Mouse (Mus musculus) neural tube, embryonic 12.5 days (tissue): ENCODE measurements around the gene Prune1. TPM values are rescaled to one million over a fixed set of nuclear protein-coding genes. Genes with fewer than 3 reads are reported as not detected.
A peak's percentile ranks its signal among the peaks of the same experiment; 100 is the strongest.

Experiments
- ATAC-seq: fragments of 200-750 bp; cut with Nextera tagmentation; 2 replicates; pipeline ENCODE4 v1.8.0; 2017; ENCODE audit warnings: low read depth, mild to moderate bottlenecking, moderate TSS enrichment, moderate library complexity; ENCODE audit not compliant: low FRiP score
- H3K27ac ChIP-seq: fragments of 300-500 bp; sonication (generic); 2 replicates; pipeline ENCODE4 v1.5.1; 2016
- H3K27me3 ChIP-seq: fragments of 300-500 bp; sonication (generic); replicated peaks from 2 replicates; pipeline ENCODE4 v1.6.1; 2016; ENCODE audit warnings: mild to moderate bottlenecking
- H3K36me3 ChIP-seq: fragments of 300-500 bp; sonication (generic); 2 replicates; pipeline ENCODE4 v1.6.1; 2016; ENCODE audit warnings: mild to moderate bottlenecking
- H3K4me1 ChIP-seq: fragments of 300-500 bp; sonication (generic); 2 replicates; pipeline ENCODE4 v1.6.1; 2016
- H3K4me2 ChIP-seq: fragments of 300-500 bp; sonication (generic); replicated peaks from 2 replicates; pipeline ENCODE4 v1.6.1; 2016; ENCODE audit warnings: mild to moderate bottlenecking
- H3K4me3 ChIP-seq: fragments of 300-500 bp; sonication (generic); 2 replicates; pipeline ENCODE4 v1.5.1; 2016
- H3K9ac ChIP-seq: fragments of 300-500 bp; sonication (generic); 2 replicates; pipeline ENCODE4 v1.6.1; 2016; ENCODE audit warnings: mild to moderate bottlenecking
- H3K9me3 ChIP-seq: fragments of 300-500 bp; sonication (generic); 2 replicates; pipeline ENCODE4 v1.6.1; 2016; ENCODE audit warnings: mild to moderate bottlenecking
- WGBS: fragments of 180-500 bp; shearing (Covaris S2); methylation state at CpG from one replicate; pipeline ENCODE4 v1.1.7; 2016; 5-methylcytosine and 5-hydroxymethylcytosine counted together
- polyA plus RNA-seq: library from polyadenylated mRNA; unstranded; fragments of >200 nt; fragmentation: Nextera tagmentation; extraction: Ambion mirVana; gene quantifications from 2 replicates; pipeline ENCODE4 v1.2.1, GENCODE M21; 2016

Prune1 gene
- polyA plus RNA-seq, 1 experiment from 2014 or later: 36.1 TPM

DNA sequence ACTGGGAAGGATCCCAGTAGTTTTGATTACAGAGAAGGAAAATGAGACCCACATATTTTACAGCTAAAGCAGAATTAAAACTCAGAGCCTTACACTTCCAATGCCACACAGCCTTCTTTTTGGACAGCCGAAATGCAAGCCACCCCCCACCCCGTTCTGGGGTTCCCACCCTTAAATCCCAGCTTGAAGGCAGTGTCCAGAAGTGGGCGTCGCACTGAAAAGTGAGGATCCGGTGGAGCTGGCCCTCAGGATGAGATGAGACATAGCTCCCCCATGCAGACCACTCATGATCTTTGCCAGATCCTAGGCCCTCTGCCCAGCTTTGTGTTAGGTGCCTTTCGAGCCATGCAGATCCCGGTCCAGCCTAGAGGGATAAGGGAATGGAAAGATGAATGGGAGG lies 40.4 kb downstream of the Prune1 start, which contains the start of gene Gm128:
Gene Gm128 (minus strand): TSS at position 101 of the 400 bp plus-strand sequence.
- Histone ChIP-seq H3K9ac (no peak within 1 kb of the TSS), H3K4me2 (no peak within 1 kb of the TSS; the same call in 1 of the 2 replicates), H3K4me1 (no peaks in the 10 kb centered on the region), H3K4me3 (no peak within 1 kb of the TSS), H3K9me3 (no peaks in the 10 kb centered on the region), H3K27ac (no peak within 1 kb of the TSS), H3K36me3 (peaks cover 26% of the 10 kb centered on the region), H3K27me3 (no peaks in the 10 kb centered on the region)
- ATAC-seq: no peak
- WGBS: 82% methylated on average over 7 of the region's 7 CpGs

DNA sequence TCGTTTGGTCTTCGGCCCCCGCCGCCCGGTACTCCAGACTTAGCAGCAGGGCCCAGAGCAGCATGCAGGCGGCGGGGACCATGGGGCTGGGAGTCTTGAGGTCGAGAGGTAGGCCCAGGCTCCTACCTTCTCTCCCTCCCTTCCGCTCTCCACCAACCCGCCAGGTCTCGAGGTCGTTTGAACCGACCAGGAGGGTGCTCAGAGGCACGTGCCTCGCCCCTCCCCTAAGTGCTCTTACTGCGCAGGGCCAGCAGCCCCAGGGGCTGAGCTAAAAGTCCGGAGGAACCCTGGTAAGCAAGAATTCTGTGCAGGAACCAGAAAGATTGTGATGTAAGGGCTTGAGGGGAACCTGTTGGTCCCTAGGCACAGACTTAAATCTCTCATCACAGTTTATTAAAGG lies 41.0 kb downstream of the Prune1 start:
- Histone ChIP-seq H3K27ac (no peak overlapping the region), H3K4me1 (no peaks in the 10 kb centered on the region), H3K4me2 (no peak overlapping the region), H3K9ac (no peak overlapping the region), H3K4me3 (no peak overlapping the region), H3K9me3 (no peaks in the 10 kb centered on the region), H3K36me3 (peaks cover 32% of the 10 kb centered on the region), H3K27me3 (no peaks in the 10 kb centered on the region)
- ATAC-seq: no peak
- 35% methylated on average over 17 of the region's 17 CpGs for WGBS

DNA sequence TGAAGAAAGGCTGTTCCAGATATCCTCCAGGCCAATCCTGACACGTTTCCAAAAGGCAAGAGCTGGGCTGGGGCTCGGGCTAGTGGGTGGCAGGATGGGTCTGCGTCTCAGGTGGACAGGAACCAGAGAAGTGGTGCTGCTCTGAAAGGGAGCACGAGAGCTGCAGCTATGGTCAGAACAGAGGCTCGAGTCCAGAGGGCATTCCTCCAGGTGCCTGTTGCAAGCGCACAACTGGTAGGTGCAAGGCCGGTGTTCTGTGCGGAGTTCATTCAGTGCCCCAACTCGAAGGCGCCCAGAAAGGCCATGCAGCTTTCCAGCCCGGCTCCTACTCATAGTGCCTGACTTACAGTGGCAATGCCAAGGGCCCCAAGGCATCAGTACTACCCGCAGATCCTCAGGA lies 41.9 kb downstream of the Prune1 start:
- WGBS: 90% methylated on average over 12 of the region's 12 CpGs
- ATAC-seq: no peak
- Histone ChIP-seq H3K36me3 (peaks cover 34% of the 10 kb centered on the region), H3K4me3 (no peak overlapping the region), H3K4me1 (no peaks in the 10 kb centered on the region), H3K4me2 (no peak overlapping the region), H3K9ac (no peak overlapping the region), H3K27ac (no peak overlapping the region), H3K27me3 (no peaks in the 10 kb centered on the region), H3K9me3 (no peaks in the 10 kb centered on the region)

DNA sequence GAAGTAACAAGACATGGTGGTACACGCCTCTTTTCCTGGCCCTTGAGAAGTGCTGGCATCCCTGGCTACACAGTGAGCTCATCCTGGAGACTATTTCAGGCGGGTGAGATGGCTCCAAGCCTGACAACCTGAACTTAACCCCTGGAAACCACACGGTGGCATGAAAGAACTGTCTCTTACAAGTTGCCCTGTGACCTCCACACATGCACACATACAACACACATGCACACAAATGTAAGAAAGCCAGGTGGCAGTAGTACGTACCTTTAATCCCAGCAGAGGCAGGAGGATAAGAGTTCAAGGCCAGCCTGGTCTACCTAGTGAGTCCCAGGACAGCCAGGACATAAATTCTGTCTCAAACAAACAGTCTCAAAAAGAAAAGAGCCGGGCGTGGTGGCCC lies 42.9 kb downstream of the Prune1 start:
- H3K27ac ChIP-seq: no peak overlapping the region
- no peak overlapping the region for H3K4me3 ChIP-seq
- 92% methylated on average over 6 of the region's 6 CpGs for WGBS
- ATAC-seq: no peak
- H3K9ac ChIP-seq: no peak overlapping the region
- H3K4me1 ChIP-seq: no peaks in the 10 kb centered on the region
- peaks cover 43% of the 10 kb centered on the region for H3K36me3 ChIP-seq
- no peak overlapping the region for H3K4me2 ChIP-seq
- H3K9me3 ChIP-seq: no peaks in the 10 kb centered on the region
- no peaks in the 10 kb centered on the region for H3K27me3 ChIP-seq

DNA sequence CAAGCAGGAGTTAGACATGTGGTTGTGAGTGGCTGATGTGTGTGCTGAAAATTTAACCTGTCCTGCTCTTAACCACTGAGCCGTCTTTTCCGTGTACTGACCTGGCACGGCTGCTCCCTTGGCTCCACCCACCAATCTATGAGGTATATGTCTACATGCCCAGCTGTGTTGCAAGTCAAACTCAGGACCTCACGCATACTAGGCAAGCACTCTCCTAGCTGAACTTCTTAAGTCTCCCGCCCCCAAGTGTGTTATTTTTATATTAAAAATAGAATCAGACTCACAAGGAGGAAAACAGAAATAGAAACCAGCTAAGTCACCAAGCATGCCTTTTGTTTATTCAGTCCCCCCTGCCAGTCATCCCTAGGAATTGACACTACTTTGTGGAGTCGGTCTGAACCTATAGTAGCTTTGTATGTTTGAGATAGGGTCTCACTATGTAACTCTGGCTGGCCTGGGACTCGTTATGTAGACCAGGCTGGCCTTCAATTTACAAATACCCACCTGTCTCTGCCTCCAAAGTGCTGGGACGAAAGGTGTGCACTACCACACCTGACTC lies 44.3 kb downstream of the Prune1 start:
- H3K4me2 ChIP-seq: no peak overlapping the region
- no peaks in the 10 kb centered on the region for H3K4me1 ChIP-seq
- no peak overlapping the region for H3K27ac ChIP-seq
- ATAC-seq: no peak
- peaks cover 57% of the 10 kb centered on the region for H3K36me3 ChIP-seq
- 91% methylated on average over 8 of the region's 8 CpGs for WGBS
- H3K9me3 ChIP-seq: no peaks in the 10 kb centered on the region
- H3K27me3 ChIP-seq: no peaks in the 10 kb centered on the region
- no peak overlapping the region for H3K9ac ChIP-seq
- no peak overlapping the region for H3K4me3 ChIP-seq

DNA sequence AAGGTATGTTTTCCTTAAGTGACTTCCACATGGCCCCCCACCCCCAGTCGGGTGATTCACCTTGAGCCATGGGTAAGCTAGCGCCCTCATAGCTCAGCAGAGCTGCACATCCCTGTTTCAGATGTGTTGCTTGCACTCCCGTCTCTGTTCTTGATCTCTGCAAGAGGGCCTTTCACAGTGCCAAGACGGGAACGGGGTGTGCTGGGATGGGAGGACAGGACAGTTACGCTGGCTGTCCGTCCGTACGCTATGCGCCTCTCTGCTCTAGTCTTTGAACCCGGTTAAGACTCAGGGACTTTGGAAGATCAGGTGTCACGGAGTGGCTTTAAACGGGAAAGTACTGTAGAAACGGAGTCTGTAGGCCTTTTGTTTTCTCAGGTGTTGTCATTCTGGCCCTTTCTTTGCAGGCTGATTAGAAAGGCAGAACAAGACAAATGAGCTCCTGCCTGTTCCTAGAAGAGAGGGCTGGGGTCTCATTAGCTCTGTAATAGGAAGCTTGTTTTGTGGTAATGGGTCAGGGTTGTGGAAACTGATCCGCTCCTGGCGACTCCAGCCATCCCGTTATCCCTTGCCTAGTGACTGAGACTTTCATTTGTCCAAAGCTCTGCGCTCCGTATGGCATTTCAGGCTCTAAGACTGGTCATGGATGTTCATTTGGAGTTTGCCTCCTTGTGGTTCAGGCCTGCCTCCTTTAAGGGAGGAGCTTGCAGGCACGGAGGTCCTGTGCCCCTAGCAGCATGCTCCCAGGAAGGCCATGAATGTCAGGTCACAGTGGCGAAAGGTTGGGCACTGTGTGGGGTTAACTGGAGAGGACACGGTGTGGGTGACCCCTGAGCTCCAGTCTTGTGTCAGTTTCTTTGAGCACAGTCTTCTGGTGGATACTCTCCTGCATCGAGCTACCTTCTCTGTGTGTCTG lies 46.2 kb downstream of the Prune1 start:
- peaks cover 15% of the 10 kb centered on the region for H3K4me1 ChIP-seq
- no peak for ATAC-seq
- no peaks in the 10 kb centered on the region for H3K27me3 ChIP-seq
- WGBS: 81% methylated on average over 23 of the region's 23 CpGs
- H3K9ac ChIP-seq: no peak overlapping the region
- no peaks in the 10 kb centered on the region for H3K9me3 ChIP-seq
- H3K27ac ChIP-seq: no peak overlapping the region
- H3K4me2 ChIP-seq: no peak overlapping the region
- H3K36me3 ChIP-seq: peaks cover 68% of the 10 kb centered on the region
- H3K4me3 ChIP-seq: no peak overlapping the region

DNA sequence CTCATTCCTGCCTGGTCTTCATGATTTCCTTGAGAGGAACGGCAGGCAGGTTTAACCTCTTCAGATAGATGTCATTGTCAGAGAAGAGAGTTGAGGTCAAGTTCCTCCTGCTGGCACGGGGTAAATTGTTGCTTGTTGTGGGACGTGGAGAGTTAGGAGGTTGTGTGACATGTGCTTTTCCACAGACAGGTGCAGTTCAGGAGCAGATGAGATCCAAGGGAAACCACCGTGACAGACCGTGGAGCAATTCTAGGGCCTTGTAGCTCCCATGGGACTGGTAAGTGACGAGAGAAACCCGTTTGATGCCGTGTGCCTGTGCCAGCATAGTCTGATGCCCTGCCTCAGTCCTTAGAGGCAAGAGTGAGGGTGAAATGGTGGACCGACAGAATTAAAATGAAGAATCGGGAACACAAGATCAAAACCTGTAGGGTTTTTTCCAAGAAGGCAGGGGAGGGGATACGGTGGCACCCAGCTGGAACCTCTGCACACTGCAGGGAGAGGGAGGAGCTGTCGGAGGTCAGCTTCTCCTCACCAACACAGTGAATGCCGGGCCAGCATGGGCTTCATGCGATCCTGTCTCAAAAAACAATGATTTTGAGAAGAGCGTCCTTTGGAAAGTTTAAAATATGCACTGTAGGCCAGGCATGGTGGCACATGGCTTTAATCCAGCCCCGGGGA lies 48.4 kb downstream of the Prune1 start:
- Histone ChIP-seq H3K27me3 (no peaks in the 10 kb centered on the region), H3K9ac (no peak overlapping the region), H3K4me3 (no peak overlapping the region), H3K27ac (no peak overlapping the region), H3K4me2 (no peak overlapping the region), H3K9me3 (no peaks in the 10 kb centered on the region), H3K36me3 (peaks cover 63% of the 10 kb centered on the region), H3K4me1 (peaks cover 30% of the 10 kb centered on the region)
- no peak for ATAC-seq
- WGBS: 84% methylated on average over 16 of the region's 16 CpGs

DNA sequence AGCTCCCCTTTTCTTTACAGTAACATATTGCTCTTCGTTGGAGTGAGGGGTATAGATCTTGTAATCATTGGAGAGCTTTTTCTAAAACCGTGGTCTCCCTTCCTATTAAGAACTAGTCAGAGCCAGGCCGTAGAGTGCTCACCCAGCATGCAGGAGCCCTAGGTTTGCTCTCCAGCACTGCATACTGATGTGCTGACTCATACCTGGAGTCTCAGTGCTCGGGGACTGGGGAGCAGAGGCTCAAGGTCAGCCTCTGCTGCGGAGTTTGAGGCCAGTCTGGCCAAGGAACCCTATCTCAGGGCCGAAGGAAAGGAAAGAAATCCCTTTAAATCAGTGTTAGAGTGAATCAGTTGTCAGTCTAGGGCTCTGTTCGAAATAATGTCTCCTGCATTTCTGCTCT lies 49.1 kb downstream of the Prune1 start:
- Histone ChIP-seq H3K4me2 (no peak overlapping the region), H3K36me3 (peaks cover 57% of the 10 kb centered on the region), H3K27me3 (no peaks in the 10 kb centered on the region), H3K27ac (no peak overlapping the region), H3K9ac (no peak overlapping the region), H3K9me3 (no peaks in the 10 kb centered on the region), H3K4me3 (no peak overlapping the region), H3K4me1 (peaks cover 30% of the 10 kb centered on the region)
- ATAC-seq: no peak
- 90% methylated on average over 7 of the region's 7 CpGs for WGBS

DNA sequence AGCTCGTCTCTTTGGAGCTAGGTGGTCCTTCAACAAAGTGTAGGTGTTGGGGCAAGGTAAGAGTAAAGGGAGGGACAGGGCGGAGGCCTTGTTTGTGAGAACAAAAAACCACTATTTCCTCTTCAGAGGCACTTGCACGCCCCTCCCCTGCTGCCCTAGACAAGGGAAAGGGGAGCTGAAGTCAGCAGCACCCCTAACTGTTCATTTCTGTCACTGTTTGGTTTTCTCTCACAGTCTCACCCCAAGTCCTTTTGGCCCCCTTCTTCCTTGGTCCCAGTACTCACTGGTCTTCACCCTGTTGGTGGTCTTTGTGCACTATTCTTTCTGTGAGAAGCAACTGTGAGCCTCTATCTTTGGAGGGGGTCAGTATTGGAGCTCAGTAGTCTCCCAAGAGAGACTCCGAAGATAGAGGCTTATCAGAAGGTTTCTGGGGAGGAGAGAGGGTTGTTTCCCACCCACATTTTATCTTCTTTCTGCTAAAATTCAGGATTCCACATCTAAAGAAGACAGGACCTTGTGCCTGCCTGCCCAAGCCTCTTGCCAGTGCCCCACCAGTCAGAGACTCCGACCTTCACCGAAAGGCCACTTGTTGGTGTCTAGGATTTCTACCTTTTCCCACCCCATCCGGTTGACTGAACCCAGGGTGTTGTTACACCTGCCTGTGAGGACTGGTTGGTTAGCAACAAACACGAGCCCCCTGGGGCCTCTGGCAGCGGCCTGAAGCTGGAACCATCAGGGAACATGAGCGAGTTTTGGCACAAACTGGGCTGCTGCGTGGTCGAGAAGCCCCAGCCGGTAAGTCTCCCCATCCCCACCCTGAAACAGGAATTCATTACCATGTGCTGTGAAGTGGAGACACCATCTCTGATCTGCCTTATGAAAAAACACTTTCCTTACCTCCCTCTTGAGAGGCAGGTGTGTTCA lies 50.3 kb downstream of the Prune1 start, which contains the start of gene Mllt11:
Gene Mllt11 (minus strand): TSS at position 874 of the 924 bp plus-strand sequence.
- Histone ChIP-seq H3K4me2 (peak within 1 kb of the TSS; percentile 87), H3K9me3 (no peaks in the 10 kb centered on the region), H3K27ac (no peak within 1 kb of the TSS), H3K36me3 (peaks cover 50% of the 10 kb centered on the region), H3K4me1 (peaks cover 31% of the 10 kb centered on the region), H3K9ac (peak within 1 kb of the TSS; percentile 45), H3K4me3 (no peak within 1 kb of the TSS), H3K27me3 (no peaks in the 10 kb centered on the region)
- no peak for ATAC-seq
- 86% methylated on average over 12 of the region's 13 CpGs for WGBS

DNA sequence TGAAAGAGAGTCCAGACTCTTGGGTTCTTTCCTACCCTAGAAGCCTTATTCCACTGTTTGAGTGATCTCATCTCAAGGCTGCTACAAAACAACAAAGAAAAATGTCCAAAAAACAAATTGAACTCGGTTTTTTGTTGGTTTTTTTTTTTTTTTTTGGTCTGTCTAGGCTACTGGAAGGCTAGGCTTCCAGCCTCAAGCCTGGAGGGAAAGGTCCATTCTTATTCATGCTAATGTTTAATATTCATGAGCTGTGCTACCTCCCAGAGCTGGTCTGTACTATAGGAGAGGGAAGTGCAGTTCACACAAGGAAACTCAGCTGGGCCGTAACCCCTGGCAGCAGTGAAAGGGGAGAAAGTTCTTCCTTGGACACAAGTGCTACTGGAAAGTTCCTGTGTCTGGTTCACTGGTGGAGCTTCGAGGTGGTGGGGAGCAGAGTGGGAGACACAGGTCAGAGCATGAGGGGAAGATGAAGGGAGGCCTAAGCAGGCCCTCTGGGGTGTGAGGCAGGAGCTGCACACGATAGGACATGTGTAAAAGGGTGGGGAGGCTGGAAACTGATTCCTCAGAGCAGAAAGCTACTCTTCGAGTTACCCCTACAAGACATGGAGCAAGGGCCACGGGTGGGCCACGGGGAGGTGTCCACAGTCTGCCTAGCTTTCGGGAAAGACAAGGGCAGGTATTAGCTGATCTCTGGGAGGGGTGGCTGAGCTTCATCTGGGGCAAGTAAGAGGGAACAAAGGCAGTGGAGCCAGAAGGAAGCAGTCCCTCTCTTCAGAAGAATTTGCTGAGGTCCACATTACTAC lies 51.2 kb downstream of the Prune1 start:
- WGBS: 42% methylated on average over 8 of the region's 8 CpGs
- ATAC-seq: no peak

More for the DNA sequence above, 51.2 kb downstream of the Prune1 start:
- Histone ChIP-seq H3K4me2 (peak overlapping the region; percentile 87), H3K27me3 (no peaks in the 10 kb centered on the region), H3K4me3 (peak overlapping the region; percentile 99), H3K4me1 (peaks cover 38% of the 10 kb centered on the region), H3K36me3 (peaks cover 44% of the 10 kb centered on the region), H3K27ac (peak overlapping the region; percentile 95; the same call in 1 of the 2 replicates), H3K9me3 (no peaks in the 10 kb centered on the region), H3K9ac (peak overlapping the region; percentile 98)
